ENCODE assay signal across 8 mouse cellular contexts in the genomic region with DNA sequence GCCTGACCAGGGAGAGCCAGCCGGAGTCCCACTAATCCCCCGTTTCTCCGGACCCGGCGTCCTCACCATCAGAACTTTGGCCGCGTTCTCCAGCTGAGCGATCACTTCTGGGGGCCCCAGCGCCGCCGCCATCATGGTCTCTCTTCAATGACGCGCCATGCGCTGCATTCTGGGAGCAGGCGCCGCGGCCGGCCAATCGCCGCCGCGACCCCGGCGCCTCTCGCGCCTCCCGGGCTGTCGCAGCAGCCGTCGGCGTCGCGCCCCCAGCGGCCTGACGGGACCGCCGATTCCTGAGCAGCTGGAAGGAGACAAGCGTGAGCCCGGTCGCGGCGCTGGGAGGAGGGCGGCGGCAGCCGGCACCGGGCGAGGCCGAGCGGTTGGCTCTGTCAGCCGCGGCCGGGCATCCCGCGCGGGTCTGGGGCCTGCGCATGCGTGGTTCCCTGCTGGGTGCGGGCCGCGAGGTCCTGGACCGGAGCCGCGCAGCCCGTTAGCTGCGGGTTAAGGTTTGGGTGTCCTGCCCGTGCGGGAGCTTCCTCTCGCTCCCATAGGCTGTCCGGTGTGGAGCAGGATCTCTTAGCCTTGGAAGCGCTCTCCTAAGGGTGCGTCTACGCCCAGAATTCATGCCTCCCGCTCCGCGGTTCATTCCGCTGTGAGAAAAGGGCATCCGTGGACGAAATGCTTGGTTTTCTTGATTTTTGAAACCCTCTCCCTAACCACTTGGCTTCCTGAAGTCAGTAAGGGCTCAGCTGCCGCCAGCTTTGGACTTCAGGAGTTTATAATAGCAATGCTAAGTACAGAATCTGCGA. TPM values are rescaled to one million over a fixed set of nuclear protein-coding genes. Genes with fewer than 3 reads are reported as not detected.
DNase-seq lines count a peak whose midpoint lies in the region; ATAC-seq and TF ChIP-seq lines count a peak whose summit lies in the region.

TSS of gene Xpo4 (minus strand) at position 609 of the 806 bp plus-strand sequence.

- H3K9ac ChIP-seq in embryonic facial prominence, embryonic 15.5 days: peak within 1 kb of the TSS; percentile 93
- H3K9ac ChIP-seq in kidney, embryonic 14.5 days (ENCODE audit: low read depth, low read length): peak within 1 kb of the TSS; percentile 96
- peak within 1 kb of the TSS; percentile 95 for H3K9ac ChIP-seq in limb, embryonic 14.5 days (ENCODE audit: low read depth, low read length, severe bottlenecking)
- peak within 1 kb of the TSS; percentile 93 for H3K9ac ChIP-seq in midbrain, embryonic 16.5 days (ENCODE audit: low read depth, low read length)

- DNase-seq in B cell, adult 2 months: peak; percentile 87 to 90
- peak; percentile 84 to 86 for DNase-seq in heart, adult 9 months (ENCODE audit: low spot score in 2 of 2)
- DNase-seq in limb, embryonic 14.5 days (ENCODE audit: low spot score): peak; percentile 81
- peak; percentile 54 to 75 for DNase-seq in spleen, adult 2 months (ENCODE audit: low read depth in 1 of 2, low spot score in 2 of 2)

- H3K4me1 ChIP-seq in bone marrow macrophage, adult 2 months (ENCODE audit: control insufficient read depth, insufficient read depth, low read length): peaks cover 25% of the 10 kb centered on the region
- H3K4me1 ChIP-seq in embryonic facial prominence, embryonic 15.5 days: peaks cover 10% of the 10 kb centered on the region
- H3K4me1 ChIP-seq in kidney, embryonic 14.5 days (ENCODE audit: control insufficient read depth, insufficient read depth, low read length): peaks cover 16% of the 10 kb centered on the region
- peaks cover 9% of the 10 kb centered on the region for H3K4me1 ChIP-seq in limb, embryonic 14.5 days (ENCODE audit: control insufficient read depth, insufficient read depth, low read length)
- peaks cover 22% of the 10 kb centered on the region for H3K4me1 ChIP-seq in midbrain, embryonic 16.5 days (ENCODE audit: control insufficient read depth, insufficient read depth, low read length)
- no peaks in the 10 kb centered on the region; the same call in none of the 2 replicates for H3K4me1 ChIP-seq in spleen, adult 2 months (ENCODE audit: control insufficient read depth, insufficient read depth, insufficient read length)

- H3K27ac ChIP-seq in bone marrow macrophage, adult 2 months (ENCODE audit: insufficient read depth, low read depth, low read length): peak within 1 kb of the TSS; percentile 64
- H3K27ac ChIP-seq in embryonic facial prominence, embryonic 15.5 days (replicated peaks): peak within 1 kb of the TSS; percentile 96
- H3K27ac ChIP-seq in kidney, embryonic 14.5 days (ENCODE audit: low read depth, low read length): peak within 1 kb of the TSS; percentile 93
- peak within 1 kb of the TSS; percentile 93 for H3K27ac ChIP-seq in limb, embryonic 14.5 days (replicated peaks; ENCODE audit: low read depth, low read length)
- H3K27ac ChIP-seq in midbrain, embryonic 16.5 days (ENCODE audit: low read length): peak within 1 kb of the TSS; percentile 97
- H3K27ac ChIP-seq in spleen, adult 2 months (ENCODE audit: insufficient read depth, low read length): peak within 1 kb of the TSS; percentile 82

- TF ChIP-seq CTCF in bone marrow macrophage, adult 2 months (IDR thresholded peaks at IDR 0.05; ENCODE audit: low read depth, low read length): no peak
- TF ChIP-seq CTCF in spleen, adult 2 months (IDR thresholded peaks at IDR 0.05; ENCODE audit: extremely low read depth, insufficient read depth, insufficient read length, insufficient replicate concordance): peak; percentile 3; the same call in 1 of the 2 replicates

- H3K4me2 ChIP-seq in embryonic facial prominence, embryonic 15.5 days (replicated peaks): peak within 1 kb of the TSS; percentile 83
- peak within 1 kb of the TSS; percentile 81 for H3K4me2 ChIP-seq in kidney, embryonic 14.5 days (replicated peaks; ENCODE audit: low read depth, low read length)
- peak within 1 kb of the TSS; percentile 87 for H3K4me2 ChIP-seq in limb, embryonic 14.5 days (replicated peaks; ENCODE audit: low read depth, low read length, severe bottlenecking)
- peak within 1 kb of the TSS; percentile 71 for H3K4me2 ChIP-seq in midbrain, embryonic 16.5 days (ENCODE audit: low read length)

- no peaks in the 10 kb centered on the region for H3K27me3 ChIP-seq in embryonic facial prominence, embryonic 15.5 days
- no peaks in the 10 kb centered on the region for H3K27me3 ChIP-seq in kidney, embryonic 14.5 days (ENCODE audit: control insufficient read depth, insufficient read depth, low read length)
- H3K27me3 ChIP-seq in limb, embryonic 14.5 days (ENCODE audit: control insufficient read depth, insufficient read depth, low read length): no peaks in the 10 kb centered on the region
- no peaks in the 10 kb centered on the region for H3K27me3 ChIP-seq in midbrain, embryonic 16.5 days (ENCODE audit: control insufficient read depth, insufficient read depth, low read depth, low read length)
- no peaks in the 10 kb centered on the region for H3K27me3 ChIP-seq in spleen, adult 2 months (ENCODE audit: control insufficient read depth, insufficient read depth, low read length)

- H3K9me3 ChIP-seq in embryonic facial prominence, embryonic 15.5 days (replicated peaks): no peaks in the 10 kb centered on the region
- no peaks in the 10 kb centered on the region for H3K9me3 ChIP-seq in kidney, embryonic 14.5 days (ENCODE audit: control insufficient read depth, low read length)
- no peaks in the 10 kb centered on the region for H3K9me3 ChIP-seq in limb, embryonic 14.5 days (ENCODE audit: control insufficient read depth, low read length)
- no peaks in the 10 kb centered on the region for H3K9me3 ChIP-seq in midbrain, embryonic 16.5 days (replicated peaks; ENCODE audit: control insufficient read depth, low read length, poor library complexity, severe bottlenecking)

- peak within 1 kb of the TSS; percentile 82 for H3K4me3 ChIP-seq in bone marrow macrophage, adult 2 months (ENCODE audit: insufficient read depth, low read length)
- H3K4me3 ChIP-seq in embryonic facial prominence, embryonic 15.5 days (replicated peaks): peak within 1 kb of the TSS; percentile 89
- H3K4me3 ChIP-seq in kidney, embryonic 14.5 days (ENCODE audit: low read length): peak within 1 kb of the TSS; percentile 95
- H3K4me3 ChIP-seq in limb, embryonic 14.5 days (replicated peaks; ENCODE audit: low read length): peak within 1 kb of the TSS; percentile 79
- H3K4me3 ChIP-seq in midbrain, embryonic 16.5 days (ENCODE audit: low read depth, low read length): peak within 1 kb of the TSS; percentile 87
- peak within 1 kb of the TSS; percentile 87 for H3K4me3 ChIP-seq in spleen, adult 2 months (ENCODE audit: extremely low read depth, insufficient read depth, insufficient read length)

- WGBS in embryonic facial prominence, embryonic 15.5 days: under 1% methylated on average over 80 of the region's 80 CpGs
- WGBS in kidney, embryonic 14.5 days: under 1% methylated on average over 78 of the region's 80 CpGs
- WGBS in limb, embryonic 14.5 days: under 1% methylated on average over 76 of the region's 80 CpGs
- under 1% methylated on average over 67 of the region's 80 CpGs for WGBS in midbrain, embryonic 16.5 days
- WGBS in spleen, adult 2 months: under 1% methylated on average over 73 of the region's 80 CpGs

- TF ChIP-seq POLR2A in bone marrow macrophage, adult 2 months (IDR thresholded peaks at IDR 0.05; ENCODE audit: borderline replicate concordance, low read depth, low read length): no peak
- TF ChIP-seq POLR2A in limb, embryonic 14.5 days (IDR thresholded peaks at IDR 0.05; ENCODE audit: borderline replicate concordance, extremely low read depth, insufficient read depth, insufficient read length): peak; percentile 65; the same call in 1 of the 2 replicates
- peak; percentile 56 for TF ChIP-seq POLR2A in spleen, adult 2 months (IDR thresholded peaks at IDR 0.05; ENCODE audit: low read depth, low read length)

- ATAC-seq in embryonic facial prominence, embryonic 15.5 days (ENCODE audit: insufficient number of reproducible peaks, low FRiP score, low TSS enrichment, low read depth): peak; percentile 93
- ATAC-seq in kidney, embryonic 14.5 days (ENCODE audit: low FRiP score, low TSS enrichment): peak; percentile 96
- peak; percentile 96 for ATAC-seq in limb, embryonic 14.5 days (ENCODE audit: low FRiP score, low read depth)
- peak; percentile 98 for ATAC-seq in midbrain, embryonic 16.5 days

- H3K36me3 ChIP-seq in embryonic facial prominence, embryonic 15.5 days: no peaks in the 10 kb centered on the region
- H3K36me3 ChIP-seq in kidney, embryonic 14.5 days (ENCODE audit: control insufficient read depth, insufficient read depth, low read length): no peaks in the 10 kb centered on the region
- H3K36me3 ChIP-seq in limb, embryonic 14.5 days (ENCODE audit: control insufficient read depth, insufficient read depth, low read length): no peaks in the 10 kb centered on the region
- H3K36me3 ChIP-seq in midbrain, embryonic 16.5 days (ENCODE audit: control insufficient read depth, insufficient read depth, low read length): no peaks in the 10 kb centered on the region
- H3K36me3 ChIP-seq in spleen, adult 2 months (ENCODE audit: control insufficient read depth, insufficient read depth, low read length): no peaks in the 10 kb centered on the region

RNA-seq across cellular contexts. Expression of gene Xpo4, which starts in this region (rescaled TPM):
- polyA plus RNA-seq in bone marrow macrophage, adult 2 months (2012; ENCODE audit: insufficient read depth, insufficient read length, missing spikeins): 8.8 and 8.9 TPM in 2 replicates
- polyA plus RNA-seq in embryonic facial prominence, embryonic 15.5 days (2015; fragmentation: Nextera tagmentation; extraction: Ambion mirVana): 18.8 and 20.3 TPM in 2 replicates
- polyA plus RNA-seq in kidney, embryonic 14.5 days (2014; fragmentation: Nextera tagmentation; extraction: Ambion mirVana): 25.4 and 36.7 TPM in 2 replicates
- polyA plus RNA-seq in limb, embryonic 14.5 days (2012; rRNA removed): 15.5 and 16.2 TPM in 2 replicates
- 27.4 and 30.9 TPM in 2 replicates for polyA plus RNA-seq in limb, embryonic 14.5 days (2014; fragmentation: Nextera tagmentation; extraction: Ambion mirVana)
- polyA plus RNA-seq in midbrain, embryonic 16.5 days (2015; fragmentation: Nextera tagmentation; extraction: Ambion mirVana): 10.5 and 12.2 TPM in 2 replicates
- 2.2 and 2.4 TPM in 2 replicates for polyA plus RNA-seq in spleen, adult 2 months (2012; rRNA removed)

Comparison
In these comparisons a context has a peak if more than half of its experiments do, and no peak if none do; other contexts are left out.
1. Peak in every context shown above with its lines: DNase-seq, ATAC-seq, H3K4me3 ChIP-seq and H3K27ac ChIP-seq.